Mouse (Mus musculus) lung, postnatal 25 days (tissue): ENCODE measurements around the gene Exog.

Experiments used
- DNase-seq: peaks from one replicate; pipeline ENCODE4 v3.0.0; 2022; ENCODE audit warnings: low spot score

The Exog gene

DNA sequence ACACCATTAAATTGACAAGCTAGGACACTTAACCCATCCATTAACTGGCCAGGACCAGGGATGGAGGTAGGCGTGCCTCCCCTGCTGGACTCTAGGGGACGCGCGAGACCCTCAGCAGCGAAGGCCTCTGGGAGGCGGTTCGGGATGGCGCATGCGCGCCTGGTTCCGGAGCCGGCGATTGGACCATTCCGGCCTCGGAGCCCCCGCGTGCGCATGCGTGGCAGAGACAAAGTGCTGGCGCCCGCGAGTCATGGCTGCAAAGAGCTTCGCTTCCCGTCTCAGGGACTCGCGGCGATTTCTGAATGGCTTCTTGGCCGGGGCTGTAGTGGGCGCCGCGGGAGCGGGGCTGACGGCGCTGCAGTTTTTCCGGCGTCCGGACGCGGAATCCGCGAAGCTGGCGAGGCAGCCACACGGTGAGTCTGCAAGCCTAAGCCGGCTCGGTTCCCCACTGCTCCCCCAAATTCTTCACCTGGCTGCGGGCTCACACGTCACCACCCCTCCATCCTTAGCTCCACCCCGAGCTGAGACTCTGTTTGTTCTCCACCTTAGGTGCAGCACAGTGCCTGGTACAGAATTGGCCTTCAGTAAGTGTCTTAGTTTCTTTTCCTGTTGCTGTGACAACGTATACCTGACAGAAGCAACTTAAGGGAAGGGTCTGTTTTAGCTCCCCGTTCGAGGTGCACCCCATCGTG lies at the start of gene Exog:
Gene Exog (plus strand): TSS at position 206 of the 692 bp plus-strand sequence.
- DNase-seq, result peak; percentile 97

DNA sequence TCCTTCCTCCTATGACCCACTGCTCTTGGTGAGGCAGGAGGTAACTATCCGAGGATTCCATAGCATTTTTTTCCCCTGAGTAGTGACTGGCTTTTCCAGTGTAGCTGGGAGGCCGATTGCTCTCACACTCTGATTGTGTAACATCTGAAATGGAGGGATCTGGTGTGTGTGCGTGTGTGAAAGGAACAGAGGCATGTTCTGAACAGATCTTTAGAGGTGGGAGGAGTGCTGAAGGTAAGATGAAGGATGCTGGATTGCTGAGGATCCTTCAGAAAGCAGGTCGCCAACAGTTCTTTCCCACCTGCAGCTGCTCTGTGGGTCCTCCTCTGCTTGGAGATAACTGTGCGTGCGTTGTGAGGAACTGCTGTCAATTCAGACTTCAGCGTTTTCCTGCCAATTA lies 43.4 kb upstream of the Exog start:
- DNase-seq, result peak; percentile 14

DNA sequence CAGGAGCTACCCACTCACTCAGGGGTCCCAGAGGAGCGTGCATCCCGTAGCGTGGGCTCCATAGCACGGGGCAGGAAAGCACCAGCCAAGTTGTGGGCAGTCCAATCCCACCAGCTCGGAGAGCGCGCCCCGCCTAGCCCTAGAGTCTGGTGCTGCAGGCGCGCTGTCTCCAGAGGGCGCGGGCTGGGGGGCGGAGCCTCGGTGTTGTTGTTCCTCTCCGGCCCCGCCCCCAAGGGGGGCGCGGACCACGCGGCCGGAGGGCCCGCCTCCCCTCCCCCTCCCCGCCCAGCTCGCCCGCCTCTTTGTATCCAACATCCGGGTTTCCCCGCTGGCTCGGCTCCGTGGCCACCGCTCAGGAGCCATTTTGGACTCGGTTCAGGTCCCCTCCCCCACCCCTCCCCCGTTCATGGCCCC lies 42.9 kb upstream of the Exog start, which contains the start of gene Acvr2b:
Gene Acvr2b (plus strand): TSS at position 318 of the 414 bp plus-strand sequence.
- peak; percentile 94 for DNase-seq

DNA sequence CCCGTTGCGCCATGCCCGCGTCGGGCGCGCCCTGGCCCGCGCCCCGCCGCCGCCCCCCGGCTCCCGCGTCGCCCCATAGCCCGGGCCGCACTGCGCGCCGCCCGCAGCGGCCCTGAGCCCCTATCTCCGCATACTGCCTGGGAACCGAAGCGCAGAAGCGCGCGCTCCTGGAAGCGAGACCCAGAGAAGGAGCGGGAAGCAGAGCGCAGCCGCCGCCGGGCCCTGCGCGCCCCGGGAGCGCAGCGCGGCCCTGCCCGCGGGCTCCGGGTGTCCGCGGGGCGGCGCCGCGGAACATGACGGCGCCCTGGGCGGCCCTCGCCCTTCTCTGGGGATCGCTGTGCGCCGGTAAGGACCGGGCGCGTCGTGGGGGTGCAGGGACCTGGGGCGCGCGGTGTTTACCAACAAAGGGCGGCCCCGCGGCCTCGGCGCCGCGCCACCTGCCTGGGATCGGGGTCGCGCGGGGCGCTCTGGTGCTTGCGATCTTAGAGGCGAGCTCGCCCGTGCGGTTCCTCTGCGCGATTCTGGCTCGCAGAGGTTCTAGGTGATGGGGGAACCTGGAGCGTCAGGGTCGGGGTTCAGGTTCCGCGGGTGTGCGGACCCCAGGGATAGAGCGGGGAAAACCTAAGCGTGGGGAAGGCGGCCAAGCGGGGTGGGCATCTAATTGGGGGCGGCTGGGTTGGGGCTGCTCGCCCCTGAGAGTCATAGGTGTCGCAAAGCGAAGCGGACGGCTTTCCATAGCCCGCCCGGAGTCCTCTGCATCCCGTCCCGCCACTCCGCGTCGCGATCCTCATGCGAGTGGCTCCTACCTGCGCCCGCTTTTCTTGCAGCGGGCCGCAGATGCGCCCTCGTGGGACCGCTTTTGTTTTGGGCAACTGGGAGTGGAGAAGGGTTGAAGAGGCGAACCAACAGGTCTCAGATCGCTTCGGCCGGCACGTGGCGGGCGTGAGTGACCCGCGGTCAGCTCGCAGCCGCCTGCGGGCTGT lies 42.2 kb upstream of the Exog start:
- DNase-seq, result peak; percentile 28

DNA sequence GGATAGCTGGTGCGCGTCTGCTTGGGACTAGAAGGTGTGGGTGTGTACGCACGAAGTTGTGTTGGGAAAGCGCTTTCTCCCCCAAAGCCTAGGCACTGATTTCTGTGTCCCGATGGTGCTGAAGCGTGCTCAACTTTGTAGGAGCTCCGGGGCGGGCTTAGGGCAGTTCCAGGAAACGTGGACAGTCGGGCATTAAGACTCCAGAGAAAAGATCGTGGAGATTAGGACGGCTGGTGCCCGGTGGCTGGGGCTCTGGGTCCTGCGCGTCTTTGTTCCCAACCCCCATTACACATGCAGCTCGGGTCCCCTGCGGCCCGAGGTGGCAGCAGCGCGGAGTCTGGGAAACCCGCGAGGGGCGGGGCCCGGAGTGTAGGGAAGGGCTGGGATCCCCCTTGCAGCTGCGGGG lies 41.5 kb upstream of the Exog start:
- DNase-seq, result peak; percentile 16

DNA sequence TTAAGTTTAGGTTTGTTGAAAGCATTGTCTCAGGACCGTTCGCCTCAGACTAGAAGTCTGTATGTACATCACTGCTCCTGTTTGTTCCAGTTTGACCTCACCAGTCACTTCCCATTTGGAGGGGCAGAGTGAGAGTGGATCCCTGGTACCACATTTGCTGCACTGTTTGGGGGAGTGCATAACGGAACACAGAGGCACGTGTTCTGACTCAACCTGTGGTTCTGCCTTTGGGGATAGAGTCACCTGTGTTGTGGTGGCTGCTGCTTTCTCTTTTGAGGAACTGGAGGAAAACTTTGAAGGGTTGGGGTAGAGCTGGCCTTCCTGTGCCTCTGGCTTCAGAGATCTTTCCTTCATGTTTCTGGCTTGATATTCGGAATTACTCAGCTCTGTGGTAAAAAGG lies 40.7 kb upstream of the Exog start:
- no peak for DNase-seq

DNA sequence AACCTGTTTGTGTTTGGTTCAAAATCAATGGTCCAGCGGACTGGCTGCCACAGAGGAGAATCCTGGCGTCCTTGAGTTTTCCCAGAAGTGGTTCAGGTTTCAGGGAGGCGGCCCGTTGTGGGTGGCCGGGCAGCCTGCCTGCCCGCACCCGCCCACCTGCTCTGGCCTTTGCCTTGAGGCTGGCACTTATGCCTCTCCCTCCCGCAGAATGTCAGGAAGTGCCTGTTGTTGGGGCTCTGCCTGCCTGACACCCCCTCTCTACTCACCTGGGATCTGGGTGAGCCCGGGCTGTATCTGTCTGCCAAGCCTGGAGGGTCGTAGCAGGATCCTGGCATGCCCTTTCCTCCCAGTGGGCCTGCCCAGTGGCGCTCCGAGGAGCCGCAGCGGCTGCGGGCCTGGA lies 36.9 kb upstream of the Exog start:
- DNase-seq, result peak; percentile 18

DNA sequence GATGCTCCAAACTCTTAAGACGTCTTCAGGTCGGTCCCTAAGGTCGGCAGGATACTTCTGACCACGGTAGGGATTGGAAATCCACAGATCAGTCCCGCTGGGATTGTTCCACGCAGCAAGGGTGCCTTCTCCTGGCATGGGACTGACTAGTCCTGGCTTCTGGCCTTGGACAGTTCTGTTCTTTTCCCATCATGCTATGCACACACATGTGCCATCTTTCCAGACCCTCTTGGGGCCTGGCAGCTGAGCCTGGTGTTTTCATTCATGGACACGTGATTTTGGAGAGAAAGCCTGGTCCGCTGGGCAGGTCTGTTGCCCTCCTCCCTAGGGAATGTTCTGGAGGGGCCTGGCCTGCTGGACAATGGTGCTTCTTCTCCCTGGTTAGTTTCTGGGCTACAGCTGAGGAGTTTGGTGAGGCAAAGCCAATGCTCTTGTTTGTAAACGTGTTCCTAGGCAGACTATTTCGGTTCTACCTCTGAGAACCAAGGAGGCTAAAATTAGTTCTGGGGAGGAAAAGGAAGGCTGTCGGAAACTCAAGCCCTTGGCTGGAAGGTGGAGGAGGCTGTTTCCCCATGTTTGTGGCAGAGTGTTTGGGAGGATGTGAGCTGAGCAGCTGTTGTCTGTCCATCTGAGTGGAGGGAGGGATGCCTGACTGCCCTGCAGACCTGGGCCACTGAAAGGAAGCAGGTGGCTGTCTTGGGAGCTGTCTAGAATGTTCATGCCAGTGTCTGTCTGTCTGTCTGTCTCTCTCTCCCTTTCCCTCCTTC lies 35.7 kb upstream of the Exog start:
- DNase-seq, result no peak

DNA sequence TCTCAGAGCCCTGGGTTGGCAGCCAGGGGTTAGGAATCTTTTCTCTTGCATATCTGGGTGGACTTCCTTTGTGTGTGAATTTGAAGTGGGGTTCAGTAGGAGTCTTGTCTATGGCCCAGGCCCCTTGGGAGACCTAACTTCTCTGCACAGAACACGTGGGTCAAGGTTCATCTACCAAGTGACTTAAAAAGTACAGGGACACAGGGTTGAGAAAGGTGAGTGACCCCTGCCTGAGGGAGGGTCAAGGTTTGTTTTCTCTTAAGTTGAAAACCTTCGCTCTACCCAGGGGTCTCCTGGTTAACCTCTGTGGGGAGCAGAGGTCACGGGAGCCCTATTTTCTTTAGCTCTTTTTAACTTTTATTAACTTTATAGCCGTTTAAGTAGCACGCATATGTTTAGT lies 34.9 kb upstream of the Exog start:
- no peak for DNase-seq

DNA sequence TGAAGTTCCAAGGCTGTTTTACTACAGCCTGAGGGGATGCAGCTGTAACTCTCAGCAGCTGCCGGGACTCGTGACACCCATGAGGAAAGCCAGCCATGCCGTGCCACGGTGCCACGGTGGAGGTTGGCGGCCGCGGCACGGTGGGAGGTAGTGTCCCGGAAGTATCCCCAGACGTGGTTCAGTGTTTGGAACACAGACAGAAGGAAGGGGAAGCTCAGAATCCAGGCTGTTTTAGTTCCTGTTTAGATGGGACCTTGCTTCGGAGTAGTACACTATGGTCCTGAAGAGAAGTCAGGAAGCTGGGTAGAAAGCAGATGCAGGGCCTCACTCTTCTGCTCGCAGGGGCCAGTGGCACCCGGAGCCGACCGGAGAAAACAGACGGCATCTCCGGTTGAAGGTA lies 26.7 kb upstream of the Exog start:
- no peak for DNase-seq

DNA sequence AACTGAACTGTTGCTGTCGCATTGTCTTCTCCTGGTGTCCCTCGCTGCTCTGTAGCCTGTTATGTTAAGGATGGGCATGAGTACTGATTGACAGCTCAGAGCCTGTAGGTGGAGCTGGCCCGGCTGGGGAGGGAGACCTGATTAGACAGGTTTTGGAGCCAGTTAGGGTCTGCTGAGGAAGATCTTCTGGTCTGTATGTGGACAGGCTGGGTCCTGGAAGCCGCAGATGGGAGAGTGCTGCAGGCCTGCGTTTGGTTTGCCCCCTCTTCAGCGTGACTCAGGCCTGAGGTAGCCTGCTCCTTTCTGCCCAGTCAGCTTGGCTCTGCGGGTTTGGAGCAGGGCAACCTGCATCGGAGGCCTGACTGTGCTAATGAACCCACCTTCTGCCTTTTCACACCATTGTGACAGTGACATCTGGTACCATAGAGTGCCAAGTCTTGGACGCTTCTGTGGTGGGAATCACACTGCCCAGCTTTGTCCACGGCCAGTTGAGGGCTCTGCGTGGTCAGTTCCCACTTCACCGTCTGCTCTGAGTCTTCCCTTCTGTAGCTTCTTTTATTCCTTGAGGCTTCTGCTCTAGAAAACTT lies 24.8 kb upstream of the Exog start:
- DNase-seq, result no peak

DNA sequence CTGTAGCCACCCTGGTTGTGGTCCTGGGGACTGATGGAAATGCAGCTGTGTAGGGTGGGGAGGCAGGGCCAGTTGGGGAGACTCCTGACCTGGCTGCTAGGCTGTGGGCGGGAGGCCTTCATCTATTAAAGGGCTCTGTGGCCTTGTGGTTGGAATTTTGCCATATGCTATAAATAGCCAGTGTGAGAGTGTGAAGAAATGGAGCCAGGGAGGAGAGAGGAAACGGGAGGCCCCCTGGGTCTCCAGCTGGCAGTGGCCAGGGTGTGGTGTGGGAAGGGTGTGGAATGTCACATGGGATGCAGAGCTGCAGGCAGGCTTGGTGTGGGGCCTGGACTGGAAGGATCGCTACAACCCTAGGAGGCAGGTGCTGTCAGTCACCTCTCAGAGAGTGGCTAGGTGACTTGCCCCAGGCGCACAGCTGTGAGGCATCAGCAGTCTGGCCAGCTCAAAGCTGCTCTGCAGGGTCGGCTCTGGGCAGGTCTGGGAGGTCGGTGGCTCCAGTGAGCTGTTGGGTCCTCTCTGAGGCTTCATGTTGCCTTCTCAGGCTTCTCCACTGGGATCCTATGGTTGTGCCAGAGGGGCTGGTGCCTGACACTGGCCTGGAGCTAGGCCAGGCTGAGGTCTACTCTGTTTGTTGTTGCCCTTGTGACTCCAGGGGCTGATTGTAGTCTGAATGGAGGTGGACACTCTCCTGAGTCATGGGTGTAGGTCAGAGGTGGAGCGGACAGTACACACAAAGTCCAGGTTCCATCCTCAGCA lies 19.3 kb upstream of the Exog start:
- peak; percentile 68 for DNase-seq

DNA sequence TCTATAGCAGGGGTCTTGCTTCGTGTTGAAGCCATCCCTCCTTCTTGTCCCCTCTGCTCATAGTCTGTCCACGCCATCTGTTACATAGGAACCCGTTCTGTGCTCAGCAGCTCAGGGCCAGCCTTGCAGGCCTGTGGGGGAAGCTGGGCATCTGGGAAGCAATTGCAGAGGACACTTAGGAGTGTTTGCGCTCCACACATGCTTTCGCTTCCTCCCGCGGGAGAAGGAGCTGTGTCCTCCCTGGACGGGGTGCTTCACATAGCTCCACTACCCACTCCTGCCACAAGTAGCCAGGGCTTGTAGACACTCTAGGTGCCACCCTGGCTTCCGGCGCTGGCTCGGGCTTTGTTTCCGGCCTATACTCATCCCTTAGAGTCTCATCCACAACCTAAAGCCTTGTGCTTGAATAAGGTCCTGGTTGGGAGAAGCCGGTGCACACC lies 18.7 kb upstream of the Exog start:
- peak; percentile 59 for DNase-seq

DNA sequence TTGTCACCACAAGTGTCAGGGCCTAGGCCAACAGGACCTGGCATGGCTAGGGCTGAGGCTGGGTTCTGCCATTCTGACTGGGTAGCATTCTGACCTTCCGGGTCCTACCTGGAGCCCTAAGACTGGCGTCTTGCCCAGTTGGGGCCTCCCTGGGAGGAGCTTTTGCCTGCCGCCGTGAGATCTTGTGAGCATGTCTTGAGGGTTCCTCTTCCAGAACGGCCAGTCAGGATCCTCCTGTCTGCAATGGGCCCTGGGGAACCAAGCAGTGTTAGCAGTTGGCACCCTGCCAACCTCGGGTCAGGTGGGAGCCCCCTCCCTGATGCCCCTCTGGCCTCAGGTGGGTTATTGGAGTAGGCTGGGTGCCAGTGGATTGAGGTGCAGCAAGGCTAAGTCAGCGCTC lies 18.3 kb upstream of the Exog start:
- DNase-seq, result no peak

DNA sequence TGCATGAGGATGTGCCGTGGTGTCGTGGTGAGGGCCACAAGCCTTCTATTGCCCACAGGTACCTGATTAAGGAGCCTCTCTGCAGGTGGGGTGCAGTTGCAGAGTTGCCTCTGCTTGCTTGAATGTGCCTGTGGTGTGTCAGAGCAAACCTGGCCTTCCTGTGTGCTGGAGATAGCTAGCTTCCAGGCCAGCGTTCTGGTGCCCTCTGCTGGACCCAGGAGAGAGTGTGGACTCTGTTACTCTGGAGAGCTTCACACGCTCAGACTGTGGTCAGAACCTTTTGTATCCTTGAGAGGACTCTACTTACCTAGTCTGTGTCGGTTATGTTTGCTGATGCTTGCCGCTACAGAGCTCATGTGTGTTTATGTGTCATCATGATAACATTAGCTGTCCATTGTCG lies 14.4 kb upstream of the Exog start:
- DNase-seq, result peak; percentile 85

DNA sequence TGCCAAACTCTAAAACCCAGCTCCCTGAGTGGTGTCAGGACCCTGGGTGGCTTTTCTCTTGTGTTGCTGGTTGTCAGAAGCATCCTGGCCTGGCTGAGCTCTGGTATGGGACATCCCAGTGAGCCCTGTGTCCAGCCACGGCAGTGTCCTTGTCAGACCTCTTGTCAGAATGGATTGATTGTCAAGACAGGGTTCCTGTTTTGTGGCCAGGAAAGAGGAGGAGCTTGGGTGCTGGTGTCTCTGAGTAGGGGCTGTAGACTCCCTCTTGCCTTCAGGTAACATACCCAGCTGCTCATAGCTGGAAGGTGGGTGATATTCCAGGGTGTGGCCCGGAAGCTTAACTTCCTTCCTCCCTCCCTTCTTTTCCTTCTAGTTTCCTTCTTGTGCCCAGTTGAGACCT lies 8.9 kb upstream of the Exog start:
- DNase-seq, result no peak

DNA sequence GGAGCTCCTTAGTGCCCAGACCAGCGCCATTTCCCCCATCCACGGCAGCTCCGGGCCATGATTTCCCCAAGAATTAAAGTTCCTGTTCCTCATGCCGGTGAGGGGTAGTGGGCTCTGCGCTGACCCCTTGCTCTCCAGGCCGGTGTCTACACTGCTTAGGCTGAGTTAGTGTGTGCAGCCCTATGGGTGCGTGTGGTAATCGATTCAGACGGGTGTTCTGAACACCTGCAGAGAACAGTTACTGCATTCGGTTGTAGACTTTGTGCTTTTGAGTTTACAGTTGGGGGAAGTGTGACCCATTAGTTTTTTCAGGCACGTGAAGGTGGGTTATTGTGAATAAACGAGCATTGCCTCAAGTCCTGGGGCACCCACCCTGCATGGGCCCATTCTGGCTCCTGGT lies 6.7 kb upstream of the Exog start:
- DNase-seq, result no peak

DNA sequence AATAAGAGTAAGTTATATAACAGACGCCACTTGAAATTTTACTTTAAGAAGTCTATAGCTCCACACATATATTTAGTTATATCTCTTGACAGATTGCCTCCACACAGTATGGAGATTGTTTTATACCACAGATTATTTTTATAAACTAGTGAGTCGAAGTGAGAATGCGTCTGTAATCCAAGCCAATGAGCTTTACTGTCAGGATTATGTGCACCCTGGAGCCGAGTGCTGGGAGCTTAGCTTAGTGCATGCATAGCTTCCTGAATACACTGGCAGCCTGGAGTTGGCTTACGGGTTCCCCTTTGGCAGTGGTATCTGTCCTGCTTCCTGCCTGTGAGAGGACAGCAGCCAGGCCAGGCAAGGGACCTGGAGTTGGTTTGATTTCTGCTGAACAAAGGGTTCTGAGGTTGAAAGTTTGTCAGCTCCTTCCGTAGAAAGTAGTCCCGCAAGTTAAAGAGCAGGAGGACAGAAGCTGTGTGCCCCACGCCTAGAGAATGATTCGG lies 6.2 kb upstream of the Exog start:
- no peak for DNase-seq

DNA sequence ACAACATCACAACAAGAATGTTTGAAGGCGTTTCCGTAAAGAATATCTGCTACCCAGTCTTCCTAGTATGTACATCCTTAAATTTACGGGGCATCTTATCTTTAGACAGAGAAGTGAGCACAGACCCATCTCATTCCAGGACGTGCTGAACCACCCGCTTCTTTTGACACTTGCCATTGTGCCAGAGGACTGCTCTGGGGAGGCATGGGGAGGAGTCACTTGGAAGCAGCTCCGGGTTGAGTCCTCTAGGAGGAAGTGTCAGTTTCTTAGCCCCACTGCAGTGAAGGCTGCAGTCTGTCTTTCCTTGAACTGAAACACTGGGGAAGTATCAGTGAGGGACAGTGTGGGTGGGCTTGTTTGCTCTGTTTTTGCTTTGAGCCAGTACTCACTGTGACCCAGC lies 994 bp downstream of the Exog start:
- no peak for DNase-seq

DNA sequence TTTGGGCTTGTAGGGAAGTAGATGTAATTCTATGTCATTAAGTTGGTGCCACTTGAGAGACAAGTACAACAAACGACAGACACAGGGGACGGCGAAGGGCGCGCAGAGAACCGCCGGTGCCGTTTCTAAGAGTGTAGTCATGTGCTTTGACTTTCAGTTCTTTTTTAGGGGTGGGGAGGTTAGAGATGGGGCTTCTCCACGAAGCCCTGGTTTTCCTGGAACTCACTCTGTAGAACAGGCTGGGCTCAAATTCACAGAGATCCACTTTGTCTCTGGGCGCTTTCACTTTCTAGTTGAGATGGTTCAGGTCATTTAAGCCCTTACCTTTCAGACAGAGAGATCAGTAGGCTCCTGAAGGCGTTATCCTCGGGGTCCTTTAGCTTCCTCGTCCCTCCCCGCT lies 11.2 kb downstream of the Exog start:
- no peak for DNase-seq

DNA sequence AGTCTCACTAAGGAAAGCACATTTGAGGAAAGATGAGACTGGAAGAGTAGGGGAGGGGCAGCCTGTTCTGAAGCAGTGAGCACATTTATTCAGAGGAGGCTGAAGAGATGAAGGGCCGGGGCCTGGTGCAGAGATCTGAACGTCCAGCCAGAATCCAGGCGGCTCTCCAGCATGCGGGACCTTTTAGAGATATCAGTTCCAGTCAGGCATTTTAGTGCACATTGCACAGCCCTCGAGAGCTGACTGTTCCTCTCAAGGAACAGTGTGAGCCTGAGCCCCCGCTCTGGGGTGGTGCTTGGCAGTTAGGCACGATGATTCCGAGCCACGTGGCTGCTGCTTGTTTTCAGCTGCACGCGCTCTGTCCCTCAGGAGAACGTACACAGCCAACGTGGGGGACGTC lies 12.4 kb downstream of the Exog start:
- DNase-seq, result no peak
